Comparison of ENCODE assay signal across 29 mouse cellular contexts in the genomic region with DNA sequence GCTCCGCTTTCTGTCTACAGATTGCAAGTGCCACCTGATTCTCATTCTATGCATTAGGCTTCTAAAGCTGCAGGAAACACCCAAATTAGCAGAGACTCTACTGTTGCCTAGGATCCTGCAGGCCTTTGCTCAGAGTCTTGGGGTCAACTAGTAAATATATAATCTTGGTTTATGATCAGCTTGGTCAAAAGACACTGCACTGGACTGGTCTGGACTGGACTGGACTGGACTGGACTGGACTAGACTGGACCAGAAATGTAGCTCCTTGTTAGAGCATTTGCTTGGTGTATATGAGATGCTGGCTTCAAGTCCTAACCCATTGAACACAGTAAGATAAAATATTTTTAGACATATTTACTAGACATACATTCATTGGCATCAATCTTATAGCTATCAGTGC. TPM values are rescaled to one million over a fixed set of nuclear protein-coding genes. Genes with fewer than 3 reads are reported as not detected.
DNase-seq lines count a peak whose midpoint lies in the region; ATAC-seq lines count a peak whose summit lies in the region.
"Had no signal": no experiment of that assay in that cellular context is flagged by ENCODE, and none has a peak within 500 bp of the region (broad histone marks: within the 10 kb centered on the region; RNA-seq: fewer than 3 reads in every experiment).

No protein-coding gene starts in this region.

- H3K9me3 ChIP-seq in kidney, embryonic 14.5 days (ENCODE audit: control insufficient read depth, low read length) = no peaks in the 10 kb centered on the region
- no peaks in the 10 kb centered on the region for H3K9me3 ChIP-seq in embryonic facial prominence, embryonic 10.5 days
- H3K9me3 ChIP-seq: embryonic facial prominence, embryonic 12.5 days; hindbrain, embryonic 13.5 days; limb, embryonic 15.5 days; liver, embryonic 13.5 days; midbrain, embryonic 12.5 days had no signal

- DNase-seq in heart, adult 11 months = peak; percentile 44
- no peak for DNase-seq in heart, adult 18-20 months
- peak; percentile 8 for DNase-seq in kidney, adult 11 months
- DNase-seq in kidney, postnatal 14 days = peak; percentile 34
- no peak for DNase-seq in embryonic facial prominence, embryonic 10.5 days (ENCODE audit: low spot score)
- DNase-seq in right cerebral cortex, adult 18-20 months = no peak
- DNase-seq in thymus, postnatal 0 days (ENCODE audit: low spot score) = no peak
- DNase-seq: adrenal gland, adult 2 months; cerebellum, adult 8-10 months; cerebellum, postnatal 36 days; gastrocnemius, postnatal 14 days; heart, postnatal 36 days; left cerebral cortex, postnatal 4 days; liver, embryonic 13.5 days; lung, postnatal 10 days; spleen, adult 18-20 months; thymus, postnatal 25 days had no signal

- no peak overlapping the region for H3K27ac ChIP-seq in kidney, embryonic 14.5 days (ENCODE audit: low read depth, low read length)
- no peak overlapping the region for H3K27ac ChIP-seq in embryonic facial prominence, embryonic 10.5 days (replicated peaks)
- H3K27ac ChIP-seq: embryonic facial prominence, embryonic 12.5 days; hindbrain, embryonic 13.5 days; layer of hippocampus, adult 2 months; left cerebral cortex, adult 2 months; limb, embryonic 15.5 days; liver, embryonic 13.5 days; midbrain, embryonic 12.5 days had no signal

- H3K4me3 ChIP-seq in kidney, embryonic 14.5 days (ENCODE audit: low read length) = no peak overlapping the region
- no peak overlapping the region for H3K4me3 ChIP-seq in embryonic facial prominence, embryonic 10.5 days
- H3K4me3 ChIP-seq: embryonic facial prominence, embryonic 12.5 days; hindbrain, embryonic 13.5 days; layer of hippocampus, adult 2 months; left cerebral cortex, adult 2 months; limb, embryonic 15.5 days; liver, embryonic 13.5 days; midbrain, embryonic 12.5 days had no signal

- no peak overlapping the region for H3K9ac ChIP-seq in kidney, embryonic 14.5 days (ENCODE audit: low read depth, low read length)
- H3K9ac ChIP-seq: embryonic facial prominence, embryonic 12.5 days; hindbrain, embryonic 13.5 days; limb, embryonic 15.5 days; liver, embryonic 13.5 days; midbrain, embryonic 12.5 days had no signal

- WGBS in kidney, embryonic 14.5 days = 96% methylated on average over 1 of the region's 1 CpGs
- WGBS in embryonic facial prominence, embryonic 10.5 days = 86% methylated on average over 1 of the region's 1 CpGs

- no peak overlapping the region for H3K4me2 ChIP-seq in kidney, embryonic 14.5 days (replicated peaks; ENCODE audit: low read depth, low read length)
- H3K4me2 ChIP-seq: embryonic facial prominence, embryonic 12.5 days; heart, embryonic 11.5 days; hindbrain, embryonic 13.5 days; limb, embryonic 15.5 days; liver, embryonic 13.5 days; midbrain, embryonic 12.5 days had no signal

- H3K36me3 ChIP-seq in kidney, embryonic 14.5 days (ENCODE audit: control insufficient read depth, insufficient read depth, low read length) = no peaks in the 10 kb centered on the region
- H3K36me3 ChIP-seq in embryonic facial prominence, embryonic 10.5 days (replicated peaks) = no peaks in the 10 kb centered on the region
- H3K36me3 ChIP-seq: embryonic facial prominence, embryonic 12.5 days; hindbrain, embryonic 13.5 days; limb, embryonic 15.5 days; liver, embryonic 13.5 days; midbrain, embryonic 12.5 days had no signal

- no peaks in the 10 kb centered on the region for H3K27me3 ChIP-seq in kidney, embryonic 14.5 days (ENCODE audit: control insufficient read depth, insufficient read depth, low read length)
- no peaks in the 10 kb centered on the region for H3K27me3 ChIP-seq in embryonic facial prominence, embryonic 10.5 days (replicated peaks; ENCODE audit: low read depth, poor library complexity, severe bottlenecking)
- H3K27me3 ChIP-seq: CH12.LX; embryonic facial prominence, embryonic 12.5 days; hindbrain, embryonic 13.5 days; limb, embryonic 15.5 days; liver, embryonic 13.5 days; midbrain, embryonic 12.5 days had no signal

- no peaks in the 10 kb centered on the region for H3K4me1 ChIP-seq in kidney, embryonic 14.5 days (ENCODE audit: control insufficient read depth, insufficient read depth, low read length)
- H3K4me1 ChIP-seq in embryonic facial prominence, embryonic 10.5 days = no peaks in the 10 kb centered on the region
- H3K4me1 ChIP-seq: hindbrain, embryonic 13.5 days; limb, embryonic 15.5 days; liver, embryonic 13.5 days had no signal

- peak; percentile 80; the same call in 1 of the 2 replicates for ATAC-seq in kidney, embryonic 14.5 days (ENCODE audit: low FRiP score, low TSS enrichment)
- ATAC-seq: activated CD4-positive, CD25-positive, alpha-beta regulatory T cell, adult 4 months; intestine, postnatal 0 days had no signal

RNA-seq across cellular contexts. Expression of a gene that starts 53.7 kb away (rescaled TPM):
- total RNA-seq in heart, adult 18-20 months (2021) = 10 to 100 TPM in 1 of 2 experiments, 1 to 10 TPM in 1; 7.8 to 10.3 TPM
- polyA plus RNA-seq in kidney, embryonic 14.5 days (2014; fragmentation: Nextera tagmentation; extraction: Ambion mirVana) = 7.2 and 9.1 TPM in 2 replicates
- 2.4 and 2.9 TPM in 2 replicates for polyA plus RNA-seq in embryonic facial prominence, embryonic 10.5 days (2016; fragmentation: Nextera tagmentation; extraction: Ambion mirVana)
- 0.42 and 0.60 TPM in 2 replicates for polyA plus RNA-seq in thymus, postnatal 0 days (2015; fragmentation: Nextera tagmentation; extraction: Ambion mirVana)
- total RNA-seq: CH12.LX; granulocyte monocyte progenitor cell, adult 5-6 weeks had no signal
- polyA plus RNA-seq: activated CD4-positive, CD25-positive, alpha-beta regulatory T cell, adult 4 months had no signal

Comparison
In these comparisons a context has a peak if more than half of its experiments do, and no peak if none do; other contexts are left out.
1. DNase-seq: peak in heart, adult 11 months (single experiment), kidney, adult 11 months (single experiment) and kidney, postnatal 14 days (single experiment); none in heart, adult 18-20 months (0 of 2), embryonic facial prominence, embryonic 10.5 days (single experiment), right cerebral cortex, adult 18-20 months (single experiment) and thymus, postnatal 0 days (single experiment).